Mouse (Mus musculus) CH12.LX (cell line): ENCODE data around the gene Prrc2b. TPM values are rescaled to one million over a fixed set of nuclear protein-coding genes. Genes with fewer than 3 reads are reported as not detected.

ENCODE experiments used
- DNase-seq: peaks from one replicate; pipeline ENCODE4 v3.0.0-alpha.2; 2013; ENCODE audit errors: extremely low read depth
- H3K27ac ChIP-seq: 2 replicates; pipeline ENCODE4 v1.5.1; 2012; ENCODE audit warnings: low read depth, mild to moderate bottlenecking, control low read depth, moderate library complexity; ENCODE audit not compliant: insufficient read depth
- H3K27me3 ChIP-seq: replicated peaks from 2 replicates; pipeline ENCODE3; 2012; ENCODE audit warnings: inconsistent platforms
- H3K36me3 ChIP-seq, 2 experiments: replicated peaks in 1 of 2; 2 replicates each; pipeline versions ENCODE3 to v1.6.1; 2012; ENCODE audit warnings: inconsistent platforms in 1 of 2, low read length in 1 of 2, mild to moderate bottlenecking in 1 of 2, mixed read lengths in 1 of 2, moderate library complexity in 1 of 2; ENCODE audit not compliant: control insufficient read depth in 1 of 2, insufficient read depth in 1 of 2
- H3K4me1 ChIP-seq, 2 experiments: 2 replicates each; pipeline ENCODE4 v1.6.1; 2012; ENCODE audit warnings: inconsistent platforms in 1 of 2, moderate library complexity in 1 of 2; ENCODE audit not compliant: insufficient read depth in 2 of 2, control insufficient read depth in 1 of 2
- H3K4me2 ChIP-seq: 2 replicates; pipeline ENCODE4 v1.6.1; 2012; ENCODE audit warnings: low read depth, mild to moderate bottlenecking, control low read depth; ENCODE audit not compliant: poor library complexity, insufficient read depth, severe bottlenecking
- H3K4me3 ChIP-seq, 3 experiments: fragments of 150-350 bp in 1 of 3; sonication (generic) in 1 of 3; replicated peaks in 1 of 3; 2 replicates each; pipeline versions ENCODE3 to v1.5.1; 2011 to 2012; ENCODE audit warnings: low read depth in 2 of 3, low read length in 2 of 3, mild to moderate bottlenecking in 2 of 3, moderate library complexity in 2 of 3, control low read depth in 1 of 3, improper control_type of control experiment in 1 of 3, inconsistent platforms in 1 of 3, mixed read lengths in 1 of 3; ENCODE audit not compliant: poor library complexity in 1 of 3
- H3K79me2 ChIP-seq: replicated peaks from 2 replicates; pipeline ENCODE4 v1.6.1; 2012; ENCODE audit warnings: mild to moderate bottlenecking, moderate library complexity; ENCODE audit not compliant: control insufficient read depth, poor library complexity, insufficient read depth, severe bottlenecking; ENCODE audit errors: extremely low read depth
- H3K9ac ChIP-seq: 2 replicates; pipeline ENCODE4 v1.6.1; 2012; ENCODE audit warnings: low read depth, mild to moderate bottlenecking, control low read depth, moderate library complexity; ENCODE audit not compliant: insufficient read depth
- H3K9me3 ChIP-seq: replicated peaks from 2 replicates; pipeline ENCODE3; 2012; ENCODE audit warnings: low read length, inconsistent platforms, mixed read lengths
- CHD2 ChIP-seq: IDR thresholded peaks from 2 replicates; pipeline ENCODE4 v1.6.1; 2011; ENCODE audit warnings: low read length, improper control_type of control experiment
- CTCF ChIP-seq, 2 experiments: IDR thresholded peaks in 1 of 2; conservative IDR thresholded peaks in 1 of 2; 2 replicates each; pipeline ENCODE4 v1.5.1; 2011 to 2012; ENCODE audit warnings: low read depth in 2 of 2, low read length in 2 of 2, improper control_type of control experiment in 1 of 2, inconsistent platforms in 1 of 2, mild to moderate bottlenecking in 1 of 2, moderate library complexity in 1 of 2
- E2F4 ChIP-seq: IDR thresholded peaks from 2 replicates; pipeline ENCODE4 v1.6.1; 2011; ENCODE audit warnings: low read depth, low read length, improper control_type of control experiment; ENCODE audit not compliant: insufficient replicate concordance
- ELF1 ChIP-seq: IDR thresholded peaks from 2 replicates; pipeline ENCODE4 v1.6.1; 2014; ENCODE audit warnings: low read depth, mild to moderate bottlenecking, inconsistent platforms, low read length, improper control_type of control experiment
- EP300 ChIP-seq: IDR thresholded peaks from 2 replicates; pipeline ENCODE4 v1.6.1; 2011; ENCODE audit warnings: low read length, improper control_type of control experiment
- ETS1 ChIP-seq: conservative IDR thresholded peaks from 2 replicates; pipeline ENCODE4 v1.6.1; 2012; ENCODE audit warnings: low read depth, mild to moderate bottlenecking, inconsistent platforms, low read length, improper control_type of control experiment, moderate library complexity
- GABPA ChIP-seq: IDR thresholded peaks from 2 replicates; pipeline ENCODE4 v1.6.1; 2012; ENCODE audit warnings: low read depth, low read length, improper control_type of control experiment, inconsistent platforms; ENCODE audit not compliant: insufficient replicate concordance
- HCFC1 ChIP-seq: IDR thresholded peaks from 2 replicates; pipeline ENCODE4 v1.6.1; 2012; ENCODE audit warnings: low read depth, mild to moderate bottlenecking, inconsistent platforms, low read length, improper control_type of control experiment
- IRF4 ChIP-seq: IDR thresholded peaks from 2 replicates; pipeline ENCODE4 v1.6.1; 2014; ENCODE audit warnings: low read depth, mild to moderate bottlenecking, inconsistent platforms, low read length, improper control_type of control experiment
- JUN ChIP-seq: IDR thresholded peaks from 2 replicates; pipeline ENCODE4 v1.6.1; 2011; ENCODE audit warnings: low read depth, mild to moderate bottlenecking, low read length, improper control_type of control experiment, moderate library complexity; ENCODE audit not compliant: insufficient read depth
- JUND ChIP-seq: conservative IDR thresholded peaks from 2 replicates; pipeline ENCODE4 v1.6.1; 2011; ENCODE audit warnings: low read depth, low read length, improper control_type of control experiment
- KAT2A ChIP-seq: IDR thresholded peaks from 2 replicates; pipeline ENCODE4 v1.6.1; 2012; ENCODE audit warnings: low read length, improper control_type of control experiment, inconsistent platforms; ENCODE audit not compliant: insufficient replicate concordance
- MAFK ChIP-seq: IDR thresholded peaks from 2 replicates; pipeline ENCODE4 v1.6.1; 2011; ENCODE audit warnings: low read length, improper control_type of control experiment; ENCODE audit not compliant: insufficient replicate concordance
- MAX ChIP-seq: IDR thresholded peaks from 2 replicates; pipeline ENCODE4 v1.6.1; 2011; ENCODE audit warnings: low read length, improper control_type of control experiment
- MAZ ChIP-seq: IDR thresholded peaks from 2 replicates; pipeline ENCODE4 v1.6.1; 2012; ENCODE audit warnings: low read depth, mild to moderate bottlenecking, inconsistent platforms, low read length, improper control_type of control experiment, moderate library complexity
- MEF2A ChIP-seq: IDR thresholded peaks from 2 replicates; pipeline ENCODE4 v1.6.1; 2014; ENCODE audit warnings: low read depth, mild to moderate bottlenecking, inconsistent platforms, low read length, improper control_type of control experiment, borderline replicate concordance
- MXI1 ChIP-seq: IDR thresholded peaks from 2 replicates; pipeline ENCODE4 v1.6.1; 2011; ENCODE audit warnings: mild to moderate bottlenecking, low read depth, low read length, improper control_type of control experiment
- NRF1 ChIP-seq: IDR thresholded peaks from 2 replicates; pipeline ENCODE4 v1.6.1; 2014; ENCODE audit warnings: low read depth, mild to moderate bottlenecking, inconsistent platforms, low read length, improper control_type of control experiment, moderate library complexity
- PAX5 ChIP-seq: IDR thresholded peaks from 2 replicates; pipeline ENCODE4 v1.6.1; 2012; ENCODE audit warnings: low read length, inconsistent platforms, mixed read lengths
- POLR2A ChIP-seq: IDR thresholded peaks from 2 replicates; pipeline ENCODE4 v1.6.1; 2011; ENCODE audit warnings: low read depth, mild to moderate bottlenecking, improper control_type of control experiment, low read length
- POLR2AphosphoS2 ChIP-seq: IDR thresholded peaks from 2 replicates; pipeline ENCODE4 v1.6.1; 2011; ENCODE audit warnings: low read depth, low read length, improper control_type of control experiment
- RAD21 ChIP-seq: IDR thresholded peaks from 2 replicates; pipeline ENCODE4 v1.6.1; 2011; ENCODE audit warnings: low read depth, mild to moderate bottlenecking, low read length, improper control_type of control experiment, moderate library complexity
- RCOR1 ChIP-seq: conservative IDR thresholded peaks from 2 replicates; pipeline ENCODE4 v1.6.1; 2012; ENCODE audit warnings: low read depth, mild to moderate bottlenecking, inconsistent platforms, low read length, improper control_type of control experiment
- SIN3A ChIP-seq: IDR thresholded peaks from 2 replicates; pipeline ENCODE4 v1.6.1; 2012; ENCODE audit warnings: low read length, improper control_type of control experiment, inconsistent platforms
- SMC3 ChIP-seq: IDR thresholded peaks from 2 replicates; pipeline ENCODE4 v1.6.1; 2011; ENCODE audit warnings: low read depth, low read length, improper control_type of control experiment
- TBP ChIP-seq: conservative IDR thresholded peaks from 2 replicates; pipeline ENCODE4 v1.6.1; 2011; ENCODE audit warnings: low read depth, low read length, improper control_type of control experiment
- TCF12 ChIP-seq: IDR thresholded peaks from 2 replicates; pipeline ENCODE4 v1.6.1; 2014; ENCODE audit warnings: low read depth, mild to moderate bottlenecking, inconsistent platforms, low read length, improper control_type of control experiment
- UBTF ChIP-seq: IDR thresholded peaks from 2 replicates; pipeline ENCODE4 v1.6.1; 2012; ENCODE audit warnings: low read depth, mild to moderate bottlenecking, inconsistent platforms, low read length, improper control_type of control experiment, moderate library complexity
- USF1 ChIP-seq: IDR thresholded peaks from 2 replicates; pipeline ENCODE4 v1.6.1; 2014; ENCODE audit warnings: low read depth, mild to moderate bottlenecking, inconsistent platforms, low read length, improper control_type of control experiment
- ZC3H11A ChIP-seq: IDR thresholded peaks from 2 replicates; pipeline ENCODE4 v1.6.1; 2012; ENCODE audit warnings: low read depth, mild to moderate bottlenecking, inconsistent platforms, low read length, improper control_type of control experiment
- dilution Hi-C: fragments of 300-500 bp; cut with MboI; formaldehyde crosslinking; loops from 2 replicates; pipeline ENCODE4 v1.14.3; 2020; ENCODE audit warnings: low sequenced_read_pairs; ENCODE audit not compliant: extremely low pct_unique_long_range_greater_than_20kb, extremely low pct_ligation_motif_present
- in situ Hi-C: fragments of 300-500 bp; cut with MboI; formaldehyde crosslinking; loops from 3 replicates; pipeline ENCODE4 v1.14.3; 2019; ENCODE audit warnings: low sequenced_read_pairs, low pct_ligation_motif_present, low pct_unique_long_range_greater_than_20kb, mixed read lengths
- polyA plus RNA-seq: library from polyadenylated mRNA; unstranded; fragments of >175 nt; gene quantifications from 2 replicates; pipeline ENCODE4 v1.2.1, GENCODE M21; 2012; ENCODE audit warnings: low read depth; ENCODE audit not compliant: insufficient read length
- total RNA-seq, 2 experiments: library from RNA; depleted of rRNA; stranded (reverse); fragments of 300-350 nt in 1 of 2; fragments of >200 nt in 1 of 2; gene quantifications; 2 replicates each; pipeline ENCODE4 v1.2.3; 2012 to 2014

Prrc2b gene
- total and polyA plus RNA-seq, 3 experiments = 7.6 to 59.9 (median 42.2) TPM

DNA sequence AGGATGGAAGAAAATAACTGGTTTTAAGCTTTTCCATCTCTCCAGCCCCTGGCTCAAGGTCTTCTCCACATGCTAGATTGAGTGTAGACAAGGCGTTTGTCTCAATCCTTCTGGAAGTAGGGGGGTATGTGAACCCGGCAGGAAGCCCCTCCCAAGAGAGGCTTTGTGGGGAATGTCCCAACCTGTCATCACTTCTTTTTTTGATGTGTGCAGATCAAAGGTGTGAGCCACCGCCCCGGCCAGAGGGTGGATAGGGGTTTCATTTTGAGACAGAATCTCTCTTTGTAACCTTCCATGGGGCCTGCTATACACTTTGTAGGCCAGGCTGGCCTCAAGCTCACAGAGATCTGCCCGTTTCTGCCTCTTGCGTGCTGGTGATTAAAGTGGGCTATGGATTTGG, 4.7 kb downstream of the Prrc2b start (continued):
- TF ChIP-seq TCF12 = no peak; the same call in 1 of the 2 replicates
- TF ChIP-seq HCFC1 = no peak
- no peak for TF ChIP-seq SMC3
- no peak for TF ChIP-seq USF1
- TF ChIP-seq CTCF (conservative IDR thresholded peaks at IDR 0.05 in 1 of 2, IDR thresholded peaks at IDR 0.05 in 1 of 2; ENCODE audit: low read depth in 2 of 2, low read length in 2 of 2) = no peak
- no peak for TF ChIP-seq CHD2
- TF ChIP-seq ETS1 = peak; percentile 48
- TF ChIP-seq MAX = no peak
- peak; percentile 17; the same call in 1 of the 2 replicates for TF ChIP-seq MXI1
- TF ChIP-seq MAFK = no peak
- TF ChIP-seq POLR2AphosphoS2 = no peak
- no peak for TF ChIP-seq GABPA
- no peak for TF ChIP-seq JUN
- no peak for TF ChIP-seq ZC3H11A
- no peak for TF ChIP-seq KAT2A
- TF ChIP-seq PAX5 = no peak
- no peak for TF ChIP-seq UBTF
- TF ChIP-seq RCOR1 = no peak; the same call in 1 of the 2 replicates
- peak; percentile 56 for TF ChIP-seq EP300
- TF ChIP-seq E2F4 = no peak
- peak; percentile 91 for TF ChIP-seq IRF4
- TF ChIP-seq POLR2A = no peak
- TF ChIP-seq, all 38 proteins: peak for 7

DNA sequence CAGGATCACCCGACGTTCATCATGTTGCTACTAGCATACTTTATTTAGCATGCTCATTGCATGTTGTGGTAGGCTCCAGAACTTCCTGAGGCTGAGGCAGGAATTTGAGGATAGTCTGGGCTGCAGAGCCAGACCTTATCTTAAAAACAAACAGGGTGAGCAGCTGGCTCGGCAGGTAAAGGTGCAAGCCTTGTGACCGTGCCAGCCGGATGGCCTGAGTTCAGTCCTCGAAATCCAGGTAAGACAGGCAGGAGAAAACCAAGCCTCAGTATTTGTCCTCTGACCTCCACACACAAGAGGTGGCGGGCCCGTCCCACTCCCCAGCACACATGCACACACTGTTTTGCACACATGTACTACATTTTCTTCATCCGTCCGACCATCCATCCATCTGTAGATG, 5.8 kb downstream of the Prrc2b start:
- peak overlapping the region; percentile 87 for H3K4me2 ChIP-seq
- H3K27ac ChIP-seq = peak overlapping the region; percentile 49; the same call in 1 of the 2 replicates
- H3K9me3 ChIP-seq = peaks cover 5% of the 10 kb centered on the region
- peak overlapping the region in 2 of 3 experiments; percentile 0 to 41 for H3K4me3 ChIP-seq
- peak overlapping the region; percentile 84; the same call in 1 of the 2 replicates for H3K9ac ChIP-seq
- peaks cover 0 to 47% of the 10 kb centered on the region in 2 experiments for H3K36me3 ChIP-seq
- dilution Hi-C loops (no loop called here), in situ Hi-C loops (no loop called here)
- DNase-seq = no peak
- peaks cover 99% of the 10 kb centered on the region for H3K79me2 ChIP-seq
- H3K4me1 ChIP-seq = peaks cover 29 to 61% of the 10 kb centered on the region in 2 experiments
- no peaks in the 10 kb centered on the region for H3K27me3 ChIP-seq
- TF ChIP-seq ELF1 (no peak), RAD21 (no peak), POLR2A (no peak), JUN (no peak), MXI1 (no peak), EP300 (no peak), ZC3H11A (no peak), TBP (no peak), NRF1 (no peak), SMC3 (no peak), JUND (no peak), USF1 (no peak), KAT2A (no peak), HCFC1 (no peak), MAZ (no peak), RCOR1 (no peak), SIN3A (no peak), CTCF (conservative IDR thresholded peaks at IDR 0.05 in 1 of 2, IDR thresholded peaks at IDR 0.05 in 1 of 2; ENCODE audit: low read depth in 2 of 2, low read length in 2 of 2) (no peak), MEF2A (no peak), MAFK (no peak)
